In the genomic region with DNA sequence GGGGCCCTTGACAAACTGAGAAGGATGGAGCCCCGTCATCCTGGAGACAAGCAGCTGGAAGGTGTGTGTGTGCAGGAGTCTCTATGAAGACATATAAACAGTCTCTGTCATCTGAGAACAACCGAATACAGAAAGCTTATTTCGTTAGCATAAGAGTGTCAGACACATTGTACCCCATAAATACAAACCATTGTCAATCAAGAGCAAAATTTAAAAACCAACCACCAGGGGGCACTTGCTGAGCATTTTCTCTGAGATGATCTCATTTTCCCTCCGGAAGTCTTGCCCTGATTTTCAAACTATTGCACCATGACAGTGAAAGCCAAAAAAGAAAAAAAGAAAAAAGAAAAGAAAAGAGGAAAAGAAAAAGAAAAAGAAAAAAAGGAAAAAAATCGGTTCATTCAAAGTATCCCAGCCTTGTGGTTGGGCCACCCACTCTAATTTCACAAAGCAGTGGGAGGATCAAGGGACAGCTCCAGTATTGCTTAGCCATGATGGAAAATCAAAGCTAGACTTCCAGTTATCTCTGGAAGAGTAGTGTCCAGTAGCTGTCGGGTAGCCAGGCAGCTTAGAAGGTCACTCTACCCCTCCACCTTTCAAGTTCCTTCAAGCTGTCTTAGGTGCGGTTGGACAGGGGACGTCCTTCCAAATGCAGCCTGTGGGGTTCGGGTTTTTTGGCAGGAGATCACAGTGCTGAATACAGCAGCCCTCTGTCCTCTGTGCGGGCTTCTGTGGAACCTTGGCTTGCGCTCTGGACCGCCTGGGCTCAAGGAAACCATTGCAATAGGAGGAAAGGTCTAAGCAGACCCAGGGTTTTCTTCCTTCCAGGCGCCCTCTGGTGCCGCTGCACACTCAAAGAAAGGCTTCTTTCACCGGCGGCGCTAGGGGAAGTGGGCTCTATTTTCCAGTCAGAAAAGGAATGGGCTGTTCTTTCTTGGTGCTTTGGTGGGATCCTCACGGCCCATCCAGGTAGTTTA, we compare ENCODE assay signal across 8 mouse cellular contexts. TPM values are rescaled to one million over a fixed set of nuclear protein-coding genes. Genes with fewer than 3 reads are reported as not detected.
DNase-seq lines count a peak whose midpoint lies in the region; ATAC-seq and TF ChIP-seq lines count a peak whose summit lies in the region.

No protein-coding gene starts in this region.

- no peak overlapping the region for H3K27ac ChIP-seq in lung, embryonic 14.5 days (ENCODE audit: low read depth)
- H3K27ac ChIP-seq in olfactory bulb, adult 2 months (ENCODE audit: insufficient read depth, low read depth, low read length) = peak overlapping the region; percentile 42

- H3K4me2 ChIP-seq in lung, embryonic 14.5 days = no peak overlapping the region

- ATAC-seq in lung, embryonic 14.5 days (ENCODE audit: insufficient read depth) = peak; percentile 39; the same call in 1 of the 2 replicates

- no peak overlapping the region for H3K9ac ChIP-seq in lung, embryonic 14.5 days

- WGBS in lung, embryonic 14.5 days = 45% methylated on average over 18 of the region's 18 CpGs
- whole genome bisulfite sequencing in olfactory bulb, adult 2 months = 13% methylated on average over 18 of the region's 18 CpGs

- DNase-seq in adrenal gland, adult 2 months = peak; percentile 58
- no peak for DNase-seq in adrenal gland, adult 8-10 months
- peak; percentile 90 for DNase-seq in NIH3T3 (ENCODE audit: low read depth)
- DNase-seq in cerebellum, postnatal 4 days (ENCODE audit: low spot score in 2 of 2) = peak; percentile 28 to 65
- peak; percentile 49 to 69 for DNase-seq in heart, adult 9 months (ENCODE audit: low spot score in 2 of 2)
- DNase-seq in kidney, postnatal 36 days = peak; percentile 62 to 75
- DNase-seq in lung, embryonic 14.5 days = peak; percentile 92

- no peak for TF ChIP-seq POLR2A in olfactory bulb, adult 2 months (IDR thresholded peaks at IDR 0.05; ENCODE audit: insufficient read depth, low read depth, low read length)

- no peak overlapping the region for H3K4me3 ChIP-seq in lung, embryonic 14.5 days (ENCODE audit: low read depth, low read length)
- H3K4me3 ChIP-seq in olfactory bulb, adult 2 months (ENCODE audit: insufficient read depth, low read depth, low read length) = 0 out of 2 replicates have a peak overlapping the region, but pooled peaks have one; percentile 4

- no peaks in the 10 kb centered on the region for H3K9me3 ChIP-seq in lung, embryonic 14.5 days (ENCODE audit: low read depth, low read length)

- TF ChIP-seq CTCF in lung, embryonic 14.5 days (IDR thresholded peaks at IDR 0.05; ENCODE audit: low read depth) = peak; percentile 71
- TF ChIP-seq CTCF in olfactory bulb, adult 2 months (IDR thresholded peaks at IDR 0.05; ENCODE audit: insufficient read depth, low read depth, low read length) = 0 out of 2 replicates have a peak, but pooled peaks have one; percentile 14

- no peaks in the 10 kb centered on the region for H3K27me3 ChIP-seq in lung, embryonic 14.5 days (ENCODE audit: insufficient read depth, low read length)

- no peaks in the 10 kb centered on the region for H3K36me3 ChIP-seq in lung, embryonic 14.5 days (ENCODE audit: insufficient read depth)

- H3K4me1 ChIP-seq in lung, embryonic 14.5 days (ENCODE audit: insufficient read depth) = no peaks in the 10 kb centered on the region
- H3K4me1 ChIP-seq in olfactory bulb, adult 2 months (ENCODE audit: control insufficient read depth, insufficient read depth, low read length) = peaks cover 7% of the 10 kb centered on the region

RNA-seq across cellular contexts. Expression of a gene that starts 31.3 kb away (rescaled TPM):
- total RNA-seq in adrenal gland, adult 2 months (2021) = not detected
- not detected in 2 replicates for polyA plus RNA-seq in adrenal gland, adult 2 months (2012; rRNA removed)
- total RNA-seq in adrenal gland, adult 8-10 months (2022) = not detected
- not detected in 2 replicates for polyA plus RNA-seq in lung, embryonic 14.5 days (2014; fragmentation: Nextera tagmentation; extraction: Ambion mirVana)
- polyA plus RNA-seq in olfactory bulb, adult 2 months (2012; ENCODE audit: insufficient read depth, insufficient read length, low replicate concordance, missing spikeins) = not detected in 2 replicates
